Mouse (Mus musculus) liver, embryonic 14.5 days (tissue): Measurements from ENCODE around the gene Tnrc18. TPM values are rescaled to one million over a fixed set of nuclear protein-coding genes. Genes with fewer than 3 reads are reported as not detected.

Experiments
- ATAC-seq: fragments of 200-750 bp; cut with Nextera tagmentation; 2 replicates; pipeline ENCODE4 v1.8.0; 2017; ENCODE audit warnings: moderate number of reproducible peaks, mild to moderate bottlenecking, moderate library complexity; ENCODE audit not compliant: insufficient read depth
- DNase-seq, 3 experiments: peaks; one replicate each; pipeline ENCODE4 v3.0.0-alpha.2; 2012 to 2013; ENCODE audit warnings: low read depth in 3 of 3, low spot score in 3 of 3
- H3K27ac ChIP-seq: fragments of 300-500 bp; sonication (generic); 2 replicates; pipeline ENCODE4 v1.5.1; 2014; ENCODE audit warnings: moderate library complexity, mild to moderate bottlenecking, control low read depth, inconsistent platforms
- H3K27me3 ChIP-seq: fragments of 300-500 bp; sonication (generic); 2 replicates; pipeline ENCODE4 v1.6.1; 2014; ENCODE audit warnings: mild to moderate bottlenecking, low read length, moderate library complexity; ENCODE audit not compliant: control insufficient read depth, insufficient read depth
- H3K36me3 ChIP-seq: fragments of 300-500 bp; sonication (generic); replicated peaks from 2 replicates; pipeline ENCODE4 v1.6.1; 2014; ENCODE audit warnings: low read depth; ENCODE audit not compliant: control insufficient read depth, insufficient read depth
- H3K4me1 ChIP-seq, 2 experiments: fragments of 200-500 bp in 1 of 2; fragments of 300-500 bp in 1 of 2; sonication (generic) in 1 of 2; replicated peaks; 2 replicates each; pipeline ENCODE4 v1.6.1; 2012 to 2014; ENCODE audit warnings: antibody characterized with exemption in 1 of 2, inconsistent platforms in 1 of 2, low read length in 1 of 2; ENCODE audit not compliant: control insufficient read depth in 2 of 2, insufficient read depth in 2 of 2
- H3K4me2 ChIP-seq: fragments of 300-500 bp; sonication (generic); 2 replicates; pipeline ENCODE4 v1.6.1; 2014; ENCODE audit warnings: low read depth, mild to moderate bottlenecking, control low read depth, moderate library complexity
- H3K4me3 ChIP-seq, 2 experiments: fragments of 200-500 bp in 1 of 2; fragments of 300-500 bp in 1 of 2; sonication (generic) in 1 of 2; 2 replicates each; pipeline ENCODE4 v1.5.1; 2012 to 2014; ENCODE audit warnings: low read depth in 2 of 2, low read length in 2 of 2, mild to moderate bottlenecking in 2 of 2, control low read depth in 1 of 2, inconsistent platforms in 1 of 2, moderate library complexity in 1 of 2; ENCODE audit not compliant: insufficient read depth in 1 of 2
- H3K9ac ChIP-seq: fragments of 300-500 bp; sonication (generic); replicated peaks from 2 replicates; pipeline ENCODE4 v1.6.1; 2014; ENCODE audit warnings: mild to moderate bottlenecking, control low read depth, moderate library complexity
- H3K9me3 ChIP-seq: fragments of 300-500 bp; sonication (generic); 2 replicates; pipeline ENCODE4 v1.6.1; 2016; ENCODE audit warnings: low read length, mixed read lengths; ENCODE audit not compliant: control insufficient read depth
- CTCF ChIP-seq: IDR thresholded peaks from 2 replicates; pipeline ENCODE4 v1.5.1; 2016; ENCODE audit warnings: antibody characterized with exemption, low read depth, control low read depth
- EP300 ChIP-seq: IDR thresholded peaks from 2 replicates; pipeline ENCODE4 v1.6.1; 2016; ENCODE audit warnings: antibody characterized with exemption, low read depth
- WGBS: fragments of 180-500 bp; shearing (Covaris S2); extraction: QIAGEN DNeasy Blood & Tissue Kit; methylation state at CpG from one replicate; pipeline ENCODE4 v1.1.7; 2014; ENCODE audit not compliant: insufficient replicate concordance; 5-methylcytosine and 5-hydroxymethylcytosine counted together
- polyA plus RNA-seq, 2 experiments: library from polyadenylated mRNA; depleted of rRNA in 1 of 2; stranded (reverse) in 1 of 2; unstranded in 1 of 2; fragments of >200 nt; fragmentation: Nextera tagmentation in 1 of 2; extraction: Ambion mirVana in 1 of 2; gene quantifications; 2 replicates each; pipeline versions ENCODE4 v1.2.1 to v1.2.3; 2012 to 2014

The Tnrc18 gene
- polyA plus RNA-seq, 2 experiments: 2.3 to 2.9 TPM

GRCm38 (mm10) chr5:142715059-142715458 is 102.4 kb downstream of the Tnrc18 start:
- H3K27ac ChIP-seq: no peak overlapping the region
- DNase-seq (no peak), ATAC-seq (no peak)
- H3K27me3 ChIP-seq: no peaks in the 10 kb centered on the region
- TF ChIP-seq CTCF (no peak), EP300 (no peak)
- H3K9me3 ChIP-seq: no peaks in the 10 kb centered on the region
- 64% methylated on average over 9 of the region's 9 CpGs for WGBS
- H3K36me3 ChIP-seq: no peaks in the 10 kb centered on the region
- H3K9ac ChIP-seq: no peak overlapping the region
- H3K4me3 ChIP-seq: no peak overlapping the region
- no peak overlapping the region for H3K4me2 ChIP-seq
- H3K4me1 ChIP-seq: no peaks in the 10 kb centered on the region

DNA sequence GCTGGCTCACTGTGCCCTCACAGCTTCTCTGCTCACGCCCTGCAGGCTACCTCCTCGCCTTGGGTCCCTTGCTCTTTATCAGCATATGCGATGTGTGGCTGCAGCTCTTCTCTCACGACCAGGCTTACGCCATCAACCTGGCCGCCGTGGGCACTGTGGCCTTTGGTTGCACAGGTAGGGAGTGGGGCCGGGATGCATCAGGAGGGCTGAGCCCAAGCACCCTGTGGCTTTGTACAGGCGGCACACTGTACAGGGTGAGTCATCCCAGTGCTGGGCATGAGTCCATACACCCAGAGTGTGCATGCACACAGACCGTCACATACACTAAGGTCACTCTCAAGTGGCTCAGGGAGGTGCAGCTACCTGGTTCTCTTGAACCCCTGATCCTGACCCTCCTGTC is 103.5 kb downstream of the Tnrc18 start:
- H3K27me3 ChIP-seq: no peaks in the 10 kb centered on the region
- H3K9ac ChIP-seq: no peak overlapping the region
- no peak overlapping the region for H3K4me3 ChIP-seq
- ATAC-seq (no peak), DNase-seq (no peak)
- WGBS: 61% methylated on average over 10 of the region's 10 CpGs
- TF ChIP-seq EP300 (no peak), CTCF (no peak)
- H3K36me3 ChIP-seq: no peaks in the 10 kb centered on the region
- no peaks in the 10 kb centered on the region for H3K4me1 ChIP-seq
- H3K27ac ChIP-seq: no peak overlapping the region
- H3K4me2 ChIP-seq: no peak overlapping the region
- H3K9me3 ChIP-seq: no peaks in the 10 kb centered on the region

DNA sequence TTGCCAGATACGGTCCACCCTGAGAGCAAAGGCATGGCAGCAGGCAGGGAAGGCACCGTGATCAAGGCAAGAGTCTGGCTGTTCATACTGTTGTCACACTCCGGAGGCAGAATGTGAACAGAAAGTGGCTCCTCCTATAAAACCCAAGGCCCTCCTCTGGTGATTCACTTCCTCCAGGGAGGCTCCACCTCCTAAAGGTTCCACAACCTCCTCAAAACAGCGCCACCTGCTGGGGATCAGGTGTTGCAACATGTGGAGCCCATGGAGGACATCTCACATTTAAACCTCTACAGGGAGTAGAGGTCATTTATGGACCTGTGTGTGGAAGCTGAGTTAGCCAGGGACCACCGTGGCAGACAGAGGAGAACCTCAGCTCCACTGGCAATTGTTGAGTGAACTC is 105.1 kb downstream of the Tnrc18 start:
- H3K36me3 ChIP-seq: no peaks in the 10 kb centered on the region
- no peak overlapping the region for H3K4me3 ChIP-seq
- no peaks in the 10 kb centered on the region for H3K4me1 ChIP-seq
- no peaks in the 10 kb centered on the region for H3K27me3 ChIP-seq
- H3K27ac ChIP-seq: no peak overlapping the region
- no peak overlapping the region for H3K9ac ChIP-seq
- ATAC-seq (no peak), DNase-seq (no peak)
- H3K4me2 ChIP-seq: no peak overlapping the region
- no peak for TF ChIP-seq EP300
- peak; percentile 53 for TF ChIP-seq CTCF
- 69% methylated on average over 5 of the region's 5 CpGs for WGBS
- no peaks in the 10 kb centered on the region for H3K9me3 ChIP-seq

DNA sequence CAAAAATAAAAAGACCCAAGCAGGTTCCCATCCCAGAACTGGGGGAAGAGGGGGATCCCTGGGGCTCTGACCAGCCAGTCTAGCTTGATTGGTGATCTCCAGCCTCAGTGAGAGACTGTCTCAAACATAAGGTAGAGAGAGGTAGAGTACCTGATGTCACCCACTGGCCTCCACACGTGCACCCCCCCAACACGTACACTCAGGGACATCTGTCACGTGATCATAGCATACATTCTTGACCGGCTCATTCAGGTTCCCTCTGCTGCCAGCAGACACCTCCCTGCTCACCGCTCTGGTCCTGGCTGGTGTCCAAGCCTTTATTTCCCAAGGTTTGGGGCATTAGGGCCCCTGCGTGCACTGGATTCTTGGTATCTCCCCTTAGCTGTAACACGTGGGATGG is 108.0 kb downstream of the Tnrc18 start:
- Histone ChIP-seq H3K9ac (no peak overlapping the region), H3K4me3 (no peak overlapping the region), H3K9me3 (no peaks in the 10 kb centered on the region), H3K36me3 (no peaks in the 10 kb centered on the region), H3K27ac (no peak overlapping the region), H3K4me2 (no peak overlapping the region), H3K27me3 (no peaks in the 10 kb centered on the region), H3K4me1 (no peaks in the 10 kb centered on the region)
- no peak for TF ChIP-seq CTCF
- no peak for TF ChIP-seq EP300
- no peak for ATAC-seq
- no peak for DNase-seq
- WGBS: 63% methylated on average over 7 of the region's 7 CpGs

- no peak overlapping the region for H3K9ac ChIP-seq
- no peaks in the 10 kb centered on the region for H3K36me3 ChIP-seq
- peaks cover 14% of the 10 kb centered on the region for H3K27me3 ChIP-seq
- ATAC-seq: no peak
- no peaks in the 10 kb centered on the region for H3K9me3 ChIP-seq
- TF ChIP-seq EP300 (no peak), CTCF (no peak)
- DNase-seq: no peak
- no peak overlapping the region for H3K27ac ChIP-seq
- 63% methylated on average over 5 of the region's 5 CpGs for WGBS
- H3K4me1 ChIP-seq: no peaks in the 10 kb centered on the region
- no peak overlapping the region for H3K4me3 ChIP-seq
- no peak overlapping the region for H3K4me2 ChIP-seq
These were observed 109.8 kb downstream of the Tnrc18 start for GRCm38 (mm10) chr5:142707709-142708108.
